Mouse (Mus musculus) megakaryocyte, embryonic 14.5 days (primary cell): ENCODE measurements around the gene Aebp1.

ENCODE experiments used
- FLI1 ChIP-seq: IDR thresholded peaks from 2 replicates; pipeline ENCODE4 v1.6.1; 2012; ENCODE audit warnings: low read length, inconsistent platforms, mixed read lengths
- GATA1 ChIP-seq: IDR thresholded peaks from 3 replicates; pipeline ENCODE4 v1.6.1; 2012; ENCODE audit warnings: mixed read lengths, low read length, inconsistent platforms, borderline replicate concordance

- TF ChIP-seq GATA1 (no peak), FLI1 (no peak)
Observed at GRCm38 (mm10) chr11:5918111-5918510, 56.4 kb downstream of the Aebp1 start.
